Mouse (Mus musculus) hindbrain, postnatal 0 days (tissue): ENCODE data around the gene 5730596B20Rik. TPM values are rescaled to one million over a fixed set of nuclear protein-coding genes. Genes with fewer than 3 reads are reported as not detected.

Experiments
- ATAC-seq: fragments of 200-750 bp; cut with Nextera tagmentation; 2 replicates; pipeline ENCODE4 v1.8.0; 2017; ENCODE audit warnings: mild to moderate bottlenecking, moderate TSS enrichment, moderate library complexity
- DNase-seq: peaks from one replicate; pipeline ENCODE4 v3.0.0-alpha.2; 2015; ENCODE audit warnings: low spot score
- H3K27ac ChIP-seq: fragments of 300-500 bp; sonication (generic); 2 replicates; pipeline ENCODE4 v1.5.1; 2014; ENCODE audit warnings: mild to moderate bottlenecking
- H3K27me3 ChIP-seq: fragments of 300-500 bp; sonication (generic); 2 replicates; pipeline ENCODE4 v1.6.1; 2014; ENCODE audit warnings: low read length, mixed read lengths; ENCODE audit not compliant: insufficient read depth
- H3K36me3 ChIP-seq: fragments of 300-500 bp; sonication (generic); 2 replicates; pipeline ENCODE4 v1.6.1; 2014; ENCODE audit warnings: low read length, mixed read lengths; ENCODE audit not compliant: insufficient read depth
- H3K4me1 ChIP-seq: fragments of 300-500 bp; sonication (generic); 2 replicates; pipeline ENCODE4 v1.6.1; 2014; ENCODE audit warnings: antibody characterized with exemption, low read length, mixed read lengths; ENCODE audit not compliant: insufficient read depth
- H3K4me2 ChIP-seq: fragments of 300-500 bp; sonication (generic); 2 replicates; pipeline ENCODE4 v1.6.1; 2014; ENCODE audit warnings: low read depth, mild to moderate bottlenecking, low read length, moderate library complexity, mixed read lengths
- H3K4me3 ChIP-seq: fragments of 300-500 bp; sonication (generic); 2 replicates; pipeline ENCODE4 v1.5.1; 2014; ENCODE audit warnings: low read length
- H3K9ac ChIP-seq: fragments of 300-500 bp; sonication (generic); replicated peaks from 2 replicates; pipeline ENCODE4 v1.6.1; 2014; ENCODE audit warnings: mild to moderate bottlenecking, low read length, moderate library complexity, mixed read lengths
- H3K9me3 ChIP-seq: fragments of 300-500 bp; sonication (generic); 2 replicates; pipeline ENCODE4 v1.6.1; 2016; ENCODE audit warnings: low read length, mixed read lengths
- CTCF ChIP-seq: IDR thresholded peaks from 2 replicates; pipeline ENCODE4 v1.5.1; 2016; ENCODE audit warnings: antibody characterized with exemption, control low read depth, low read depth
- WGBS: fragments of 180-500 bp; shearing (Covaris S2); extraction: QIAGEN DNeasy Blood & Tissue Kit; methylation state at CpG from one replicate; pipeline ENCODE4 v1.1.7; 2014; 5-methylcytosine and 5-hydroxymethylcytosine counted together
- polyA plus RNA-seq: library from polyadenylated mRNA; unstranded; fragments of >200 nt; fragmentation: Nextera tagmentation; extraction: Ambion mirVana; gene quantifications from 2 replicates; pipeline ENCODE4 v1.2.1, GENCODE M21; 2015
- total RNA-seq: library from RNA; depleted of rRNA; stranded (reverse); fragments of >200 nt; gene quantifications from 2 replicates; pipeline ENCODE4 v1.2.3, GENCODE M21; 2014

Gene 5730596B20Rik
- total and polyA plus RNA-seq, 2 experiments from 2014 or later = 1.2 to 1.5 TPM

GRCm38 (mm10) chr6:52205221-52205620 is 27.9 kb downstream of the 5730596B20Rik start:
- H3K27me3 ChIP-seq = peaks cover 87% of the 10 kb centered on the region
- WGBS = 8% methylated on average over 14 of the region's 14 CpGs
- no peaks in the 10 kb centered on the region for H3K4me1 ChIP-seq
- peak overlapping the region; percentile 38; the same call in 1 of the 2 replicates for H3K27ac ChIP-seq
- H3K4me3 ChIP-seq = no peak overlapping the region
- no peak for TF ChIP-seq CTCF
- DNase-seq = no peak
- no peaks in the 10 kb centered on the region for H3K9me3 ChIP-seq
- peak overlapping the region; percentile 52; the same call in 1 of the 2 replicates for H3K4me2 ChIP-seq
- H3K36me3 ChIP-seq = no peaks in the 10 kb centered on the region
- ATAC-seq = no peak
- no peak overlapping the region for H3K9ac ChIP-seq

DNA sequence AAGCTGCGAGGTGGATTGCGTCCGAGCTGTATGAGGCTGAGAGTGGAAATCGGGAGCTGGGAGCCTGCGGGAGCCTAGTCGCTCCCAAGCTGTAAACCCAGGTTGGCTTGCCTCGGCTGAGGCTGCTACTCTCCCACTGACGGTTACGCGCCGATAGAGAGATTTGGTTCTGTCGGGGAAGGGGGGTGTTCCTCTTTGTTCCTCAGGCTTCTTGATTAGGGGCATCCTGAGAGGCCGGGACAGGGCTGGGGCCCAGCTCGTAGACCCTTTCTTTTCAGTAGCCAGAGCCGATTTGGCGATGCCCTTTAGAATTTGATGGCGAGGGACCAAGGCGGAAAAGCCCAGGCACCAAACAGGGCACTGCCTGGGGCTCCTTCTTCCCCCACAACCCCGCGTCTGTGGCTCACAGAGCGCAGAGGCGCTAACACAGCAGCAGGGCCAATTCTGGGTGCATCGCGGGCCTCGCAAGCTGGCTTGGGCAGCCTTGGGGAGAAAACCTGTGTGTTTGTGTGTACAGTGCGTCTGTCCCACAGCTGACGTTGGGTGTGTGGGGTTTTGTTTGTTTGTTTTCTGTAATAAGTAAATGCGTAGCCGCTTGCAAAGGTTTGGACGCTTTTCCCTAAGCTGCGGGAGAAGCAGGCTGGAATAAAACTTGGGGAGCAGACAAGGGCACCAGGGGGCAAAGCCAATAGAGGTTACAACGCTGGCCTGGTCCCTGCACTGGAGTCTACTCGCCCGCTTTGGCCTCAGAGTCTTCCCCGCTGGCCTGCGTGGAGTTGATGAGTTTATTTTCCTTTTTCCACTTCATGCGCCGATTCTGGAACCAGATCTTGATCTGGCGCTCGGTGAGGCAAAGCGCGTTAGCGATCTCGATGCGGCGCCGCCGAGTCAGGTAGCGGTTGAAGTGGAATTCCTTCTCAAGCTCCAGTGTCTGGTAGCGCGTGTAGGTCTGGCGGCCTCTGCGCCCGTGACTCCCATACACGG is 28.6 kb downstream of the 5730596B20Rik start:
- peak overlapping the region; percentile 19 for H3K4me2 ChIP-seq
- no peaks in the 10 kb centered on the region for H3K4me1 ChIP-seq
- 3% methylated on average over 55 of the region's 55 CpGs for WGBS
- H3K4me3 ChIP-seq = no peak overlapping the region
- H3K36me3 ChIP-seq = no peaks in the 10 kb centered on the region
- DNase-seq = no peak
- no peaks in the 10 kb centered on the region for H3K9me3 ChIP-seq
- peaks cover 87% of the 10 kb centered on the region for H3K27me3 ChIP-seq
- H3K27ac ChIP-seq = peak overlapping the region; percentile 38
- H3K9ac ChIP-seq = no peak overlapping the region
- ATAC-seq = no peak
- TF ChIP-seq CTCF = no peak

- H3K27ac ChIP-seq = no peak overlapping the region
- no peak for ATAC-seq
These were observed 29.8 kb downstream of the 5730596B20Rik start for GRCm38 (mm10) chr6:52206882-52207683.

GRCm38 (mm10) chr6:52207684-52207976 is 30.3 kb downstream of the 5730596B20Rik start:
- TF ChIP-seq CTCF = no peak
- H3K27ac ChIP-seq = no peak overlapping the region
- no peak for DNase-seq
- ATAC-seq = no peak
- no peaks in the 10 kb centered on the region for H3K4me1 ChIP-seq
- H3K27me3 ChIP-seq = peaks cover 86% of the 10 kb centered on the region
- H3K9ac ChIP-seq = no peak overlapping the region
- H3K36me3 ChIP-seq = no peaks in the 10 kb centered on the region
- no peak overlapping the region for H3K4me2 ChIP-seq
- H3K9me3 ChIP-seq = no peaks in the 10 kb centered on the region
- no peak overlapping the region for H3K4me3 ChIP-seq

More at GRCm38 (mm10) chr6:52206882-52207683, 29.8 kb downstream of the 5730596B20Rik start:
- H3K9me3 ChIP-seq = no peaks in the 10 kb centered on the region
- H3K4me1 ChIP-seq = no peaks in the 10 kb centered on the region
- H3K4me3 ChIP-seq = no peak overlapping the region
- H3K9ac ChIP-seq = no peak overlapping the region
- WGBS = 7% methylated on average over 4 of the region's 4 CpGs
- H3K4me2 ChIP-seq = 0 out of 2 replicates have a peak overlapping the region, but pooled peaks have one; percentile 19
- no peak for TF ChIP-seq CTCF
- DNase-seq = no peak
- H3K36me3 ChIP-seq = no peaks in the 10 kb centered on the region
- H3K27me3 ChIP-seq = peaks cover 86% of the 10 kb centered on the region

- H3K4me1 ChIP-seq = no peaks in the 10 kb centered on the region
- ATAC-seq = no peak
- 2% methylated on average over 47 of the region's 47 CpGs for WGBS
- no peaks in the 10 kb centered on the region for H3K9me3 ChIP-seq
- peak within 1 kb of the TSS; percentile 40 for H3K4me2 ChIP-seq
- no peak within 1 kb of the TSS for H3K9ac ChIP-seq
- H3K27ac ChIP-seq = no peak within 1 kb of the TSS
- H3K4me3 ChIP-seq = peak within 1 kb of the TSS; percentile 18
- no peaks in the 10 kb centered on the region for H3K36me3 ChIP-seq
- DNase-seq = peak; percentile 59
- peaks cover 85% of the 10 kb centered on the region for H3K27me3 ChIP-seq
- no peak for TF ChIP-seq CTCF
These were observed 31.0 kb downstream of the 5730596B20Rik start, which contains the start of gene Hoxa6 for GRCm38 (mm10) chr6:52208072-52208867. Hoxa6 (minus strand) TSS chr6:52208722.
